In the genomic region with DNA sequence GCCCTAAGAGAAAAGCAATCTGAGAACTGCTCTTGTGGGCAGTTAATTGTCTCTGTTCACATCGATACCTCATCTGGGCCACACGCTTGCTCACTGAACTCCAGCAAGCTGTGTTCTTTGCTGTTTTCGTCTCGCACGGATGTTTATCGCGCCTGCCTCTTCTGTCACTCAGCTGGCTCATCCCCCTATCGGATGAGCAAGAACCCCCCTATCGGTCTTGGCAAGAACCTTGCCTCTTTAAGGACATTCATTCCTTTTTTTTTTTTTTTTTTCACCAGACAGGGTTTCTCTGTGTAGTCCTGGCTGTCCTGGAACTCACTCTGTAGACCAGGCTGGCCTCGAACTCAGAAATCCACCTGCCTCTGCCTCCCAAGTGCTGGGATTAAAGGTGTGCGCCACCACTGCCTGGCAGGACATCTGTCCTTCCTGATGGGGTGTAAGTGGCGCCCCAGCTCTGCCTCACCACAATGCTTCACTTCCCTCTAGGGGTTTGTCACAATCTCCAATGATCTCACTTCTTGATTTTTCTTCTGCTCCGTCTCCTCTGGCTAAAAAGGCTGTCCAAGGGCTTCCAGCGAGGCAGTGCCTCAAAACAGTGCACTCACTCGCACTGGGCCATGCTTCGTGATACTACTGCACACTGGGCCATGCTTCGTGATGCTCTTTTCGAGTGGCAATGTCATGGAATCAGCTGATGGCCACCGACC, we compare ENCODE assay signal across 12 mouse cellular contexts. TPM values are rescaled to one million over a fixed set of nuclear protein-coding genes. Genes with fewer than 3 reads are reported as not detected.
DNase-seq lines count a peak whose midpoint lies in the region; ATAC-seq and TF ChIP-seq lines count a peak whose summit lies in the region.
"Had no signal": no experiment of that assay in that cellular context is flagged by ENCODE, and none has a peak within 500 bp of the region (broad histone marks: within the 10 kb centered on the region; RNA-seq: fewer than 3 reads in every experiment).

No protein-coding gene starts in this region.

- peak; percentile 36 to 40 for DNase-seq in lung, postnatal 4 days
- no peak for DNase-seq in lung, postnatal 14 days
- peak; percentile 25 for DNase-seq in ZHBTc4 (ENCODE audit: low read depth, low spot score)
- no peak for DNase-seq in cerebellum, adult 18-20 months
- DNase-seq: kidney, adult 18-20 months; lung, postnatal 10 days; thymus, postnatal 4 days had no signal

- peak; percentile 66 for ATAC-seq in megakaryocyte progenitor cell, adult 5-6 weeks (replicated peaks; ENCODE audit: poor library complexity)
- no peak for ATAC-seq in stomach, embryonic 16.5 days (ENCODE audit: insufficient read depth, low FRiP score)
- no peak for ATAC-seq in intestine, postnatal 0 days

- H3K4me3 ChIP-seq in stomach, embryonic 16.5 days (replicated peaks; ENCODE audit: low read length) = no peak overlapping the region
- no peak overlapping the region for H3K4me3 ChIP-seq in intestine, postnatal 0 days (ENCODE audit: low read depth, low read length)
- H3K4me3 ChIP-seq: limb, embryonic 10.5 days had no signal

- H3K36me3 ChIP-seq in stomach, embryonic 16.5 days (ENCODE audit: control insufficient read depth, insufficient read depth, low read length) = no peaks in the 10 kb centered on the region
- H3K36me3 ChIP-seq in intestine, postnatal 0 days (ENCODE audit: control insufficient read depth, insufficient read depth) = no peaks in the 10 kb centered on the region
- H3K36me3 ChIP-seq: limb, embryonic 10.5 days had no signal

- no peak for TF ChIP-seq CTCF in intestine, postnatal 0 days (IDR thresholded peaks at IDR 0.05; ENCODE audit: low read depth)

- no peak overlapping the region for H3K4me2 ChIP-seq in stomach, embryonic 16.5 days (ENCODE audit: low read depth, low read length)
- H3K4me2 ChIP-seq in intestine, postnatal 0 days (replicated peaks; ENCODE audit: low read depth) = no peak overlapping the region

- H3K4me1 ChIP-seq in stomach, embryonic 16.5 days (ENCODE audit: control insufficient read depth, insufficient read depth, low read length) = peaks cover 20% of the 10 kb centered on the region
- 0 out of 2 replicates have a peak, but pooled peaks cover 3% of the 10 kb centered on the region for H3K4me1 ChIP-seq in intestine, postnatal 0 days (replicated peaks; ENCODE audit: control insufficient read depth, insufficient read depth, low read length)

- H3K9ac ChIP-seq in stomach, embryonic 16.5 days (ENCODE audit: low read length) = no peak overlapping the region
- no peak overlapping the region for H3K9ac ChIP-seq in intestine, postnatal 0 days (ENCODE audit: low read depth, low read length)

- H3K27me3 ChIP-seq in stomach, embryonic 16.5 days (ENCODE audit: control insufficient read depth, insufficient read depth, low read length) = no peaks in the 10 kb centered on the region
- H3K27me3 ChIP-seq in intestine, postnatal 0 days (replicated peaks; ENCODE audit: control insufficient read depth, insufficient read depth, low read length) = no peaks in the 10 kb centered on the region

- H3K9me3 ChIP-seq in stomach, embryonic 16.5 days (replicated peaks; ENCODE audit: control insufficient read depth, low read length) = no peaks in the 10 kb centered on the region
- H3K9me3 ChIP-seq in intestine, postnatal 0 days (ENCODE audit: control insufficient read depth) = no peaks in the 10 kb centered on the region
- H3K9me3 ChIP-seq: limb, embryonic 10.5 days had no signal

- H3K27ac ChIP-seq in stomach, embryonic 16.5 days (ENCODE audit: low read length) = peak overlapping the region; percentile 6; the same call in 1 of the 2 replicates
- H3K27ac ChIP-seq in intestine, postnatal 0 days (ENCODE audit: low read depth, low read length) = no peak overlapping the region
- H3K27ac ChIP-seq: limb, embryonic 10.5 days had no signal

- WGBS in stomach, embryonic 16.5 days = 81% methylated on average over 19 of the region's 19 CpGs
- 86% methylated on average over 19 of the region's 19 CpGs for WGBS in intestine, postnatal 0 days

RNA-seq across cellular contexts. Expression of gene Cdc42, which starts 8.0 kb away (rescaled TPM):
- 610 and 655 TPM in 2 replicates for total RNA-seq in megakaryocyte progenitor cell, adult 5-6 weeks (2015)
- 471 and 517 TPM in 2 replicates for total RNA-seq in megakaryocyte progenitor cell, adult 5-6 weeks (2017)
- polyA plus RNA-seq in stomach, embryonic 16.5 days (2015; fragmentation: Nextera tagmentation; extraction: Ambion mirVana) = 710 and 730 TPM in 2 replicates
- 461 and 471 TPM in 2 replicates for polyA plus RNA-seq in intestine, postnatal 0 days (2015; fragmentation: Nextera tagmentation; extraction: Ambion mirVana)

RNA-seq across cellular contexts. Expression of gene Cela3a, which starts 44.1 kb away (rescaled TPM):
- not detected in 2 replicates for total RNA-seq in megakaryocyte progenitor cell, adult 5-6 weeks (2015)
- not detected in 2 replicates for total RNA-seq in megakaryocyte progenitor cell, adult 5-6 weeks (2017)
- 0.54 and 0.83 TPM in 2 replicates for polyA plus RNA-seq in stomach, embryonic 16.5 days (2015; fragmentation: Nextera tagmentation; extraction: Ambion mirVana)
- not detected in 2 replicates for polyA plus RNA-seq in intestine, postnatal 0 days (2015; fragmentation: Nextera tagmentation; extraction: Ambion mirVana)
- polyA plus RNA-seq: hindbrain, embryonic 11.5 days; limb, embryonic 10.5 days had no signal

Comparison
In these comparisons a context has a peak if more than half of its experiments do, and no peak if none do; other contexts are left out.
1. DNase-seq: peak in lung, postnatal 4 days (2 of 2) and ZHBTc4 (single experiment); none in lung, postnatal 14 days (single experiment) and cerebellum, adult 18-20 months (0 of 2).